ENCODE assay signal across 22 mouse cellular contexts in genomic region chr11:29813267-29813666, GRCm38 (mm10). TPM values are rescaled to one million over a fixed set of nuclear protein-coding genes. Genes with fewer than 3 reads are reported as not detected.
"Had no signal": no experiment of that assay in that cellular context is flagged by ENCODE, and none has a peak within 500 bp of the region (broad histone marks: within the 10 kb centered on the region; RNA-seq: fewer than 3 reads in every experiment).

No protein-coding gene starts in this region.

- ATAC-seq: lung, postnatal 0 days; midbrain, embryonic 13.5 days; midbrain, embryonic 15.5 days had no signal

- H3K4me2 ChIP-seq: lung, embryonic 15.5 days; midbrain, embryonic 11.5 days; midbrain, embryonic 13.5 days; midbrain, embryonic 15.5 days; neural tube, embryonic 13.5 days; neural tube, embryonic 15.5 days had no signal

- H3K27ac ChIP-seq: lung, embryonic 15.5 days; macrophage; midbrain, embryonic 13.5 days; midbrain, embryonic 15.5 days; neural tube, embryonic 13.5 days; neural tube, embryonic 15.5 days had no signal

- H3K36me3 ChIP-seq: lung, embryonic 15.5 days; midbrain, embryonic 13.5 days; midbrain, embryonic 15.5 days had no signal

- H3K9ac ChIP-seq: lung, embryonic 15.5 days; midbrain, embryonic 13.5 days; midbrain, embryonic 15.5 days; neural tube, embryonic 13.5 days; neural tube, embryonic 15.5 days had no signal

- DNase-seq: lung, adult 2 months; lung, postnatal 14 days; lung, postnatal 36 days; retina, postnatal 1 day; right cerebral cortex, adult 18-20 months; right cerebral cortex, postnatal 25 days; right cerebral cortex, postnatal 4 days; spleen, adult 18-20 months; thymus, adult 2 months; thymus, postnatal 25 days; thymus, postnatal 4 days had no signal

- H3K9me3 ChIP-seq: lung, embryonic 15.5 days; megakaryocyte, embryonic 14.5 days; midbrain, embryonic 13.5 days; midbrain, embryonic 15.5 days; neural tube, embryonic 13.5 days; neural tube, embryonic 15.5 days had no signal

- H3K4me3 ChIP-seq: lung, embryonic 15.5 days; megakaryocyte, embryonic 14.5 days; midbrain, embryonic 13.5 days; midbrain, embryonic 15.5 days; myocyte; neural tube, embryonic 13.5 days; neural tube, embryonic 15.5 days had no signal

- H3K4me1 ChIP-seq: lung, embryonic 15.5 days; midbrain, embryonic 13.5 days; midbrain, embryonic 15.5 days had no signal

- H3K27me3 ChIP-seq: lung, embryonic 15.5 days; megakaryocyte, embryonic 14.5 days; midbrain, embryonic 13.5 days; midbrain, embryonic 15.5 days; neural tube, embryonic 13.5 days; neural tube, embryonic 15.5 days had no signal

RNA-seq across cellular contexts. Expression of gene 4931440F15Rik, which starts 12.2 kb away (rescaled TPM):
- total RNA-seq: megakaryocyte progenitor cell, adult 5-6 weeks had no signal
- polyA plus RNA-seq: macrophage; midbrain, embryonic 11.5 days had no signal
